Mouse (Mus musculus): ENCODE measurements around the gene Ovol2.

Gene Ovol2

GRCm38 (mm10) chr2:144268446-144269305, 63.3 kb downstream of the Ovol2 start:
- no peak for DNase-seq (ENCODE audit: low spot score)

- DNase-seq (ENCODE audit: low spot score): no peak
Observed at GRCm38 (mm10) chr2:144267731-144268015, 64.3 kb downstream of the Ovol2 start.

GRCm38 (mm10) chr2:144267004-144267730, 64.8 kb downstream of the Ovol2 start:
- DNase-seq (ENCODE audit: low spot score): no peak

- DNase-seq (ENCODE audit: low spot score): no peak
Observed at GRCm38 (mm10) chr2:144265916-144266683, 65.8 kb downstream of the Ovol2 start.

- DNase-seq (ENCODE audit: low spot score): no peak
Observed at GRCm38 (mm10) chr2:144265120-144265488, 66.8 kb downstream of the Ovol2 start.

GRCm38 (mm10) chr2:144264398-144265119, 67.4 kb downstream of the Ovol2 start:
- no peak for DNase-seq (ENCODE audit: low spot score)

GRCm38 (mm10) chr2:144262837-144263236, 69.1 kb downstream of the Ovol2 start:
- DNase-seq (ENCODE audit: low spot score): no peak
